Mouse (Mus musculus): Measurements from ENCODE around the gene Calm4.
"Not testable (repeated sequence)": the region's sequence is repeated elsewhere in the genome, so short reads cannot be mapped to it uniquely, and the experiment has no call there.

Calm4 gene

GRCm38 (mm10) chr13:3837312-3837807 lies at the start of gene Calm4:
Gene Calm4, plus strand, starts transcription at chr13:3837757.
- not testable (repeated sequence) for DNase-seq (ENCODE audit: low spot score in 2 of 2)

GRCm38 (mm10) chr13:3788588-3788987 lies 49.0 kb upstream of the Calm4 start:
- DNase-seq (ENCODE audit: low spot score in 2 of 2) = no peak

- DNase-seq (ENCODE audit: low spot score in 2 of 2) = no peak
Measured at GRCm38 (mm10) chr13:3789531-3789930, 48.0 kb upstream of the Calm4 start.

GRCm38 (mm10) chr13:3796649-3797048 lies 40.9 kb upstream of the Calm4 start:
- no peak for DNase-seq (ENCODE audit: low spot score in 2 of 2)

- no peak for DNase-seq (ENCODE audit: low spot score in 2 of 2)
Measured at GRCm38 (mm10) chr13:3798751-3799150, 38.8 kb upstream of the Calm4 start.

- DNase-seq (ENCODE audit: low spot score in 2 of 2) = no peak
Measured at GRCm38 (mm10) chr13:3799386-3799785, 38.2 kb upstream of the Calm4 start.

GRCm38 (mm10) chr13:3804186-3804585 lies 33.4 kb upstream of the Calm4 start, which contains the start of gene Calml3:
Gene Calml3, minus strand, starts transcription at chr13:3804316.
- no peak for DNase-seq (ENCODE audit: low spot score in 2 of 2)

GRCm38 (mm10) chr13:3805132-3805531 lies 32.4 kb upstream of the Calm4 start:
- no peak for DNase-seq (ENCODE audit: low spot score in 2 of 2)

GRCm38 (mm10) chr13:3805638-3806037 lies 31.9 kb upstream of the Calm4 start:
- no peak for DNase-seq (ENCODE audit: low spot score in 2 of 2)

- no peak for DNase-seq (ENCODE audit: low spot score in 2 of 2)
Measured at GRCm38 (mm10) chr13:3807131-3807827, 30.3 kb upstream of the Calm4 start.

GRCm38 (mm10) chr13:3818012-3818739 lies 19.4 kb upstream of the Calm4 start:
- DNase-seq (ENCODE audit: low spot score in 2 of 2) = no peak

GRCm38 (mm10) chr13:3818740-3819076 lies 18.8 kb upstream of the Calm4 start:
- DNase-seq (ENCODE audit: low spot score in 2 of 2) = no peak

GRCm38 (mm10) chr13:3822105-3822504 lies 15.5 kb upstream of the Calm4 start:
- no peak for DNase-seq (ENCODE audit: low spot score in 2 of 2)

GRCm38 (mm10) chr13:3825726-3826125 lies 11.8 kb upstream of the Calm4 start:
- no peak for DNase-seq (ENCODE audit: low spot score in 2 of 2)

GRCm38 (mm10) chr13:3831546-3831945 lies 6.0 kb upstream of the Calm4 start:
- DNase-seq (ENCODE audit: low spot score in 2 of 2) = no peak

- DNase-seq (ENCODE audit: low spot score in 2 of 2) = no peak
Measured at GRCm38 (mm10) chr13:3831994-3832393, 5.6 kb upstream of the Calm4 start.

- no peak for DNase-seq (ENCODE audit: low spot score in 2 of 2)
Measured at GRCm38 (mm10) chr13:3832450-3832849, 5.1 kb upstream of the Calm4 start.

GRCm38 (mm10) chr13:3833644-3834043 lies 3.9 kb upstream of the Calm4 start:
- DNase-seq (ENCODE audit: low spot score in 2 of 2) = not testable (repeated sequence)

- DNase-seq (ENCODE audit: low spot score in 2 of 2) = not testable (repeated sequence)
Measured at GRCm38 (mm10) chr13:3840662-3841061, 3.1 kb downstream of the Calm4 start.

- DNase-seq (ENCODE audit: low spot score in 2 of 2) = no peak
Measured at GRCm38 (mm10) chr13:3850330-3850729, 12.8 kb downstream of the Calm4 start.

GRCm38 (mm10) chr13:3853648-3854333 lies 16.2 kb downstream of the Calm4 start, which contains the start of gene Calm5:
Gene Calm5, plus strand, starts transcription at chr13:3854173.
- not testable (repeated sequence) for DNase-seq (ENCODE audit: low spot score in 2 of 2)

- DNase-seq (ENCODE audit: low spot score in 2 of 2) = no peak
Measured at GRCm38 (mm10) chr13:3854856-3855255, 17.3 kb downstream of the Calm4 start.

Measured in frontal cortex, postnatal 10 days (tissue).